Mouse (Mus musculus): ENCODE results near the gene Ms4a15. TPM values are rescaled to one million over a fixed set of nuclear protein-coding genes. Genes with fewer than 3 reads are reported as not detected.

Ms4a15 gene
- total and polyA plus RNA-seq, 3 experiments = not detected

DNA sequence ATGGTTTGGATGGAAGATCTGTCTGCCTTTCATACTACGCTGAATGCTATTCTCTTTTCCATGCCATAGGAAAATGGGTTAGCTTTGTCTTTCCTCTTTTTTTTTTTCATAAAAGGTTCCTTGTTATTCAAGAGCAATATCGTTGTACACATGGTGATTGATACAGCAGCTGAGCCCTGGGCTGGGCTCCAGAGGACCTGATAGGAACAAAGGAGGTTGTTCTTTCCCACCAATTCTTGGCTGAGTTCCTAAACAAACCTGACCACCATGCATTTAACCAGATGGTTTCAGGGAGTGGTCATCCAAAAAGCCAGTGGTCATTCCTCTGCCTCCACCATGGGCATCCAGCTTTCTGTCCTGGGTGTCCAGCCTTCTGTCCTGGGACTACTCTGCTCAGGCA, 24.2 kb upstream of the Ms4a15 start:
- Histone ChIP-seq H3K9me3 (replicated peaks; ENCODE audit: insufficient read depth, low read length) (no peaks in the 10 kb centered on the region), H3K27ac (ENCODE audit: control insufficient read depth, low read depth, low read length) (no peak overlapping the region), H3K27me3 (ENCODE audit: control insufficient read depth in 1 of 2, insufficient read depth in 2 of 2, low read length in 2 of 2) (no peaks in the 10 kb centered on the region; a peak in 2 of 4 replicates), H3K79me2 (ENCODE audit: control insufficient read depth, insufficient read depth, low read length, poor library complexity) (no peaks in the 10 kb centered on the region), H3K4me3 (ENCODE audit: control insufficient read depth in 1 of 2, insufficient read depth in 1 of 2, low read depth in 2 of 2, low read length in 2 of 2) (no peak overlapping the region), H3K36me3 (ENCODE audit: control insufficient read depth in 1 of 2, insufficient read depth in 2 of 2, low read length in 2 of 2) (no peaks in the 10 kb centered on the region), H3K9ac (ENCODE audit: control insufficient read depth, low read depth, low read length, poor library complexity, severe bottlenecking) (no peak overlapping the region), H3K4me1 (ENCODE audit: control insufficient read depth in 1 of 2, insufficient read depth in 2 of 2, low read length in 2 of 2) (no peaks in the 10 kb centered on the region)
- TF ChIP-seq ZC3H11A (IDR thresholded peaks at IDR 0.05; ENCODE audit: low read depth, low read length) (no peak), POLR2AphosphoS2 (IDR thresholded peaks at IDR 0.05; ENCODE audit: low read length) (no peak), ELF1 (IDR thresholded peaks at IDR 0.05; ENCODE audit: low read depth, low read length) (no peak), KAT2A (conservative IDR thresholded peaks at IDR 0.05; ENCODE audit: low read depth, low read length) (no peak)
- DNase-seq (ENCODE audit: low read depth, low spot score) = no peak

DNA sequence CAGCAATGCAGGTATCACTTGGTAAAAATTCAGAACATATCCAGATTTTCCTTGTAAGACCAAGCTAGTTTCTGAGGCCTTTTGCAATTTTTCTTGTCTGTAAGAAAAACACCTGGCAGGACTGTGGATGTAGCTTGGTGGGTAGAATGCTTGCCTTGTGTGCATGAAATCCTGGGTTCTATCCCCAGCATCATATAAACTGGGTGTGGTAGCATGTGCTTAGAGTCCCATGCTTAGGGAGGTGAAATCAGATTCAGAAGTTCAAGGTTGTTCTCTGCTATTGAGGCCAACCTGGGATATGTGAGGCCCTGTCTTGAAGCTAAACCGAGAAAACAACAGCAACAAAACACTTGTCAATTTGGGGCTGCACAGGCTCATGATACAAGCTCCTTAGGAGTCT, 22.9 kb upstream of the Ms4a15 start:
- no peak for DNase-seq (ENCODE audit: low read depth, low spot score)
- Histone ChIP-seq H3K4me3 (ENCODE audit: control insufficient read depth in 1 of 2, insufficient read depth in 1 of 2, low read depth in 2 of 2, low read length in 2 of 2) (no peak overlapping the region), H3K4me1 (ENCODE audit: control insufficient read depth in 1 of 2, insufficient read depth in 2 of 2, low read length in 2 of 2) (no peaks in the 10 kb centered on the region)

DNA sequence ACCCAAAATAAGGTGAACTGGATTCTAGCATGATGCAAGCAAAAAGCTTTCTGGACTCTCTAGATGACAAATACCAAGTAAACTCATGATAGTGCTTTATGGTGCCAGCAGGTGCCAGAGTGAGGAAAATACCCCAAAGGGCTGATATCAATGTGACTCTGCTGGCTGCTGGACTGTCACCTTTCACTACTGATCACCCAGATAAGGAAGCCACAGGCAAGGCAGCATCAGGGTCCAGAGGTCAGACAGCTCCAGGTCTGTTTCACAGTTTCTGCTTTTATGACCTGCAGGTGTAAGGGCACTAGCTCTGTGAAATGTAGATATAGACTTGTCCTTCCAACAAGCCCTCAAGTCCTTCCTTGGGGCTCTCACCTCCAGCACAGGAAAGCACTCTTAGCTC, 22.4 kb upstream of the Ms4a15 start:
- no peak for DNase-seq (ENCODE audit: low read depth, low spot score)
- Histone ChIP-seq H3K9me3 (replicated peaks; ENCODE audit: insufficient read depth, low read length) (no peaks in the 10 kb centered on the region), H3K36me3 (ENCODE audit: control insufficient read depth in 1 of 2, insufficient read depth in 2 of 2, low read length in 2 of 2) (no peaks in the 10 kb centered on the region), H3K27ac (ENCODE audit: control insufficient read depth, low read depth, low read length) (no peak overlapping the region), H3K79me2 (ENCODE audit: control insufficient read depth, insufficient read depth, low read length, poor library complexity) (no peaks in the 10 kb centered on the region), H3K27me3 (ENCODE audit: control insufficient read depth in 1 of 2, insufficient read depth in 2 of 2, low read length in 2 of 2) (no peaks in the 10 kb centered on the region; a peak in 2 of 4 replicates), H3K4me1 (ENCODE audit: control insufficient read depth in 1 of 2, insufficient read depth in 2 of 2, low read length in 2 of 2) (no peaks in the 10 kb centered on the region), H3K9ac (ENCODE audit: control insufficient read depth, low read depth, low read length, poor library complexity, severe bottlenecking) (no peak overlapping the region), H3K4me3 (ENCODE audit: control insufficient read depth in 1 of 2, insufficient read depth in 1 of 2, low read depth in 2 of 2, low read length in 2 of 2) (no peak overlapping the region)
- TF ChIP-seq HCFC1 (IDR thresholded peaks at IDR 0.05; ENCODE audit: low read depth, low read length) (no peak), ZC3H11A (IDR thresholded peaks at IDR 0.05; ENCODE audit: low read depth, low read length) (no peak), MYC (IDR thresholded peaks at IDR 0.05; ENCODE audit: low read depth, low read length) (no peak), POLR2AphosphoS5 (IDR thresholded peaks at IDR 0.05; ENCODE audit: borderline replicate concordance, low read depth, low read length) (no peak), RAD21 (IDR thresholded peaks at IDR 0.05; ENCODE audit: low read depth, low read length) (no peak), EP300 (IDR thresholded peaks at IDR 0.05; ENCODE audit: low read depth in 1 of 2, low read length in 2 of 2) (no peak), SMC3 (IDR thresholded peaks at IDR 0.05; ENCODE audit: low read depth, low read length) (no peak), NELFE (IDR thresholded peaks at IDR 0.05; ENCODE audit: low read depth, low read length) (no peak), KAT2A (conservative IDR thresholded peaks at IDR 0.05; ENCODE audit: low read depth, low read length) (no peak), MAX (IDR thresholded peaks at IDR 0.05; ENCODE audit: low read length) (no peak), UBTF (IDR thresholded peaks at IDR 0.05; ENCODE audit: borderline replicate concordance, insufficient read depth, low read depth, low read length) (no peak), E2F4 (IDR thresholded peaks at IDR 0.05; ENCODE audit: borderline replicate concordance, low read depth, low read length) (no peak)

More for the DNA sequence above, 22.9 kb upstream of the Ms4a15 start:
- H3K27me3 ChIP-seq (ENCODE audit: control insufficient read depth in 1 of 2, insufficient read depth in 2 of 2, low read length in 2 of 2) = no peaks in the 10 kb centered on the region; a peak in 2 of 4 replicates
- no peak overlapping the region for H3K27ac ChIP-seq (ENCODE audit: control insufficient read depth, low read depth, low read length)
- H3K36me3 ChIP-seq (ENCODE audit: control insufficient read depth in 1 of 2, insufficient read depth in 2 of 2, low read length in 2 of 2) = no peaks in the 10 kb centered on the region
- no peak overlapping the region for H3K9ac ChIP-seq (ENCODE audit: control insufficient read depth, low read depth, low read length, poor library complexity, severe bottlenecking)
- no peaks in the 10 kb centered on the region for H3K9me3 ChIP-seq (replicated peaks; ENCODE audit: insufficient read depth, low read length)
- no peaks in the 10 kb centered on the region for H3K79me2 ChIP-seq (ENCODE audit: control insufficient read depth, insufficient read depth, low read length, poor library complexity)
- TF ChIP-seq SMC3 (IDR thresholded peaks at IDR 0.05; ENCODE audit: low read depth, low read length) (no peak), E2F4 (IDR thresholded peaks at IDR 0.05; ENCODE audit: borderline replicate concordance, low read depth, low read length) (no peak), ELF1 (IDR thresholded peaks at IDR 0.05; ENCODE audit: low read depth, low read length) (no peak), POLR2A (IDR thresholded peaks at IDR 0.05; ENCODE audit: control insufficient read depth in 1 of 2, insufficient read depth in 1 of 2, low read depth in 1 of 2, low read length in 2 of 2, poor library complexity in 1 of 2) (no peak), NELFE (IDR thresholded peaks at IDR 0.05; ENCODE audit: low read depth, low read length) (no peak), MYB (IDR thresholded peaks at IDR 0.05; ENCODE audit: low read depth, low read length) (no peak), TCF12 (IDR thresholded peaks at IDR 0.05; ENCODE audit: low read depth, low read length) (no peak), MAFK (IDR thresholded peaks at IDR 0.05; ENCODE audit: borderline replicate concordance, low read depth, low read length) (no peak), CHD2 (IDR thresholded peaks at IDR 0.05; ENCODE audit: low read length) (no peak), GABPA (IDR thresholded peaks at IDR 0.05; ENCODE audit: low read depth, low read length) (no peak)
